Mouse (Mus musculus) heart, postnatal 0 days (tissue): Measurements from ENCODE around the gene Ube2c. TPM values are rescaled to one million over a fixed set of nuclear protein-coding genes. Genes with fewer than 3 reads are reported as not detected.

Experiments
- ATAC-seq: fragments of 200-750 bp; cut with Nextera tagmentation; 2 replicates; pipeline ENCODE4 v1.8.0; 2017; ENCODE audit warnings: low read depth, moderate number of reproducible peaks, moderate library complexity; ENCODE audit not compliant: insufficient read depth
- DNase-seq: peaks from one replicate; pipeline ENCODE4 v3.0.0-alpha.2; 2016; ENCODE audit warnings: low spot score
- H3K27ac ChIP-seq: fragments of 300-500 bp; sonication (generic); 2 replicates; pipeline ENCODE4 v1.5.1; 2014; ENCODE audit warnings: low read depth, mild to moderate bottlenecking
- H3K27me3 ChIP-seq: fragments of 300-500 bp; sonication (generic); 2 replicates; pipeline ENCODE4 v1.6.1; 2014; ENCODE audit warnings: low read length, mixed read lengths; ENCODE audit not compliant: control insufficient read depth, insufficient read depth
- H3K36me3 ChIP-seq: fragments of 300-500 bp; sonication (generic); replicated peaks from 2 replicates; pipeline ENCODE4 v1.6.1; 2014; ENCODE audit warnings: low read length, mixed read lengths; ENCODE audit not compliant: control insufficient read depth, insufficient read depth
- H3K4me1 ChIP-seq: fragments of 300-500 bp; sonication (generic); 2 replicates; pipeline ENCODE4 v1.6.1; 2014; ENCODE audit warnings: antibody characterized with exemption; ENCODE audit not compliant: control insufficient read depth, insufficient read depth
- H3K4me2 ChIP-seq: fragments of 300-500 bp; sonication (generic); 2 replicates; pipeline ENCODE4 v1.6.1; 2014; ENCODE audit warnings: low read depth, mild to moderate bottlenecking, low read length, moderate library complexity
- H3K4me3 ChIP-seq: fragments of 300-500 bp; sonication (generic); 2 replicates; pipeline ENCODE4 v1.5.1; 2014; ENCODE audit warnings: low read depth, low read length
- H3K9ac ChIP-seq: fragments of 300-500 bp; sonication (generic); replicated peaks from 2 replicates; pipeline ENCODE4 v1.6.1; 2014; ENCODE audit warnings: low read depth, low read length, mixed read lengths
- H3K9me3 ChIP-seq: fragments of 300-500 bp; sonication (generic); replicated peaks from 2 replicates; pipeline ENCODE4 v1.6.1; 2016; ENCODE audit warnings: low read length; ENCODE audit not compliant: control insufficient read depth
- CTCF ChIP-seq: IDR thresholded peaks from 2 replicates; pipeline ENCODE4 v1.5.1; 2016; ENCODE audit warnings: antibody characterized with exemption, control low read depth, low read depth
- EP300 ChIP-seq: IDR thresholded peaks from 2 replicates; pipeline ENCODE4 v1.6.1; 2016; ENCODE audit warnings: antibody characterized with exemption, low read depth
- WGBS: fragments of 180-500 bp; shearing (Covaris S2); extraction: QIAGEN DNeasy Blood & Tissue Kit; methylation state at CpG from one replicate; pipeline ENCODE4 v1.1.7; 2014; 5-methylcytosine and 5-hydroxymethylcytosine counted together
- polyA plus RNA-seq: library from polyadenylated mRNA; unstranded; fragments of >200 nt; fragmentation: Nextera tagmentation; extraction: Ambion mirVana; gene quantifications from 2 replicates; pipeline ENCODE4 v1.2.1, GENCODE M21; 2015
- total RNA-seq: library from RNA; depleted of rRNA; stranded (reverse); fragments of >200 nt; gene quantifications from 2 replicates; pipeline ENCODE4 v1.2.3, GENCODE M21; 2014; ENCODE audit warnings: low replicate concordance

The Ube2c gene
- total and polyA plus RNA-seq, 2 experiments from 2014 or later, result 117 to 175 TPM

DNA sequence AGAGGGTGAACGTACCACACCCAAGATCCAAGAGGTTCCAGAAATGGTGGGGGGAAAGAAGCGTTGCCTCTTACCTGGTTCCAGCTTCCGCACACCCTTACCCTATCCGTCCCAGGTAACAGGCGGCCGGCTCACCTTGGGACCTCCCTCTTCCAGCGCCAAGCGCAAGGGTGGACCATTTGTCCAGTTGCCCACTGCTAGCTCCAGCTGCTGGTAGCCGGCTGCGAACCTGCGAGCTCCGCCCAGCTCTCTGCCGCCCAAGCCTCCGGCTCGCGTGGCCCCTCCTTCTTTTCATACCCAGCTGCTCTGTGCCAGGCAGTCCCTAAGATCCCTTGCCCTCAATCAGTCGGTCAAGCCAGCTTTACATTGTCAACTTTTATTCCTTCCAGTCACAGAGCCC, 7.1 kb downstream of the Ube2c start:
- ATAC-seq, result no peak

DNA sequence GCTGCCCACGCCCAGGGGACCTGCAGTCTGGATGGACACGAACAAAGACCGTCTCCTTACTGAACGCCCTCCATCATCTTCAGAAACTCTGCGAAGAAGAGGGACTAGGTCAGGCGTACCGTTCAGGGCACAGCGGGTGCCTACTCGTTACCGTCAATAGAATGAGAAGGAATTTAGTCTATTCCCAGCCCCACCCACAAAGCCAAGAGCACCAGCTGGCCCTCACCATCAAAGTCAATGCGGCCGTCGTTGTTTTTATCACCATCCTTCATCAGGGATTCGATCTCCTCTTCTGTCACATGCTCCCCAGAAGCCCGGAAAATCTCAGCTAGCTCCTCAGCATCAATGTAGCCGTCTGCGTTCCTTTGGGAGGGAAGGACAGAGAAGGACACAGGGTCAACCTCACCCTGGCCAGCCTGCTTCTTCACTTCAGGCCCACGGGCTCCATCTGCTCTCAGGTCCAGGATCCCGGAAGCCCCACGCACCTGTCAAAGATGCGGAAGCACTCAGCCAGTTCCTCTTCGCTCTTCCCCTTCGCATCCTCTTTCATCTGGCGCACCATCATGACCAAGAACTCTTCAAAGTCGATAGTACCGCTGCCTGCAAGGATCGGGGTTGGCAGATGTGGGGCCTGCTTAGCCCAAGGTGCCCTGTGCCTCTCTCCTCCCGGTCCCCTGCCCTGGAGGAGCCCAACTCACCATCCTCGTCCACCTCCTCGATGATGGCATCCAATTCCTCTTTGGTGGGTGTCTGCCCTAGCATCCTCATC, 7.7 kb downstream of the Ube2c start:
- Histone ChIP-seq H3K4me3 (no peak overlapping the region), H3K4me1 (no peaks in the 10 kb centered on the region; the same call in 1 of the 2 replicates), H3K36me3 (peaks cover under 1% of the 10 kb centered on the region; the same call in 1 of the 2 replicates), H3K9ac (no peak overlapping the region), H3K27me3 (no peaks in the 10 kb centered on the region), H3K27ac (no peak overlapping the region), H3K9me3 (no peaks in the 10 kb centered on the region), H3K4me2 (no peak overlapping the region)
- ATAC-seq (no peak), DNase-seq (no peak)
- 77% methylated on average over 30 of the region's 30 CpGs for WGBS
- no peak for TF ChIP-seq CTCF
- no peak for TF ChIP-seq EP300

More for the DNA sequence above, 7.1 kb downstream of the Ube2c start:
- DNase-seq, result no peak
- Histone ChIP-seq H3K4me3 (no peak overlapping the region), H3K9ac (no peak overlapping the region), H3K4me2 (no peak overlapping the region), H3K4me1 (peaks cover 6% of the 10 kb centered on the region; the same call in 1 of the 2 replicates), H3K27me3 (no peaks in the 10 kb centered on the region), H3K27ac (no peak overlapping the region), H3K9me3 (no peaks in the 10 kb centered on the region), H3K36me3 (peaks cover 5% of the 10 kb centered on the region; the same call in 1 of the 2 replicates)
- TF ChIP-seq EP300, result no peak
- TF ChIP-seq CTCF, result no peak
- 64% methylated on average over 17 of the region's 17 CpGs for WGBS

DNA sequence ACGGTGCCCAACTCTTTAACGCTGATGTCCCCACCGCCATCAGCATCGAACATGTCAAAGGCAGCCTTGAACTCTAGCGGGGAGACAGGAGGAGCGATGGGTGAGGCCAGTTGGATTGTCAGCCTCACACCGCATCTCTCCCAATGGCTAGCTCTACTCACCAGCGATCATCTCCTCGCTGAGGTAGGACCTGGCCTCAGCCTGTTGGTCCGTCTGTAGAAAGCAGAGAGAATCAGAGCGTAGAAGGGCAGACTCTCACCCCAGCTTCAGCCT, 8.3 kb downstream of the Ube2c start:
- Histone ChIP-seq H3K9ac (no peak overlapping the region), H3K27ac (no peak overlapping the region), H3K4me3 (no peak overlapping the region), H3K9me3 (no peaks in the 10 kb centered on the region), H3K4me1 (no peaks in the 10 kb centered on the region; the same call in 1 of the 2 replicates), H3K4me2 (no peak overlapping the region), H3K27me3 (no peaks in the 10 kb centered on the region), H3K36me3 (no peaks in the 10 kb centered on the region)
- ATAC-seq (no peak), DNase-seq (no peak)
- 92% methylated on average over 11 of the region's 11 CpGs for WGBS
- no peak for TF ChIP-seq CTCF
- TF ChIP-seq EP300, result no peak

DNA sequence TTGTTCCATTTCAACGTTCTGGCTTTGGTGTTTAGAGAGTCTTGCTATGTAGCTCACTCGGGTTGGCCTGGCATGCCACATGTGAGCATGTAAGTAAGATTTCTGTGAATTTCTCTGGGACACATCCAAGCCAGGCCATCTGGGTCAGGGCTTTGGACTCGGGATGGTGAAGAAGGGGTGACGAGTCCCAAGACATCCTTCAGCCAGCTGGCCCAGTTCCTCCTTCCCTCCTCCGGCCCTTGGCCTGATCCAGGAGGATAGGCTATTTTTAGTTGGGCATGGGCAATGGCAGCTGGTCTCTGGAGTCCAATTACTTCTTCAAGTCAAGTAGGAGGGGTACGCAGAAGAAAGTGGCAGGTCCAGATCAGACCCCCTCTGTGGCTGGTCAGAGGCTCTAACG, 9.1 kb downstream of the Ube2c start:
- H3K27ac ChIP-seq, result no peak overlapping the region
- no peak overlapping the region for H3K9ac ChIP-seq
- TF ChIP-seq CTCF (no peak), EP300 (no peak)
- no peak for ATAC-seq
- no peaks in the 10 kb centered on the region for H3K9me3 ChIP-seq
- WGBS, result 56% methylated on average over 7 of the region's 7 CpGs
- H3K4me1 ChIP-seq, result no peaks in the 10 kb centered on the region; the same call in 1 of the 2 replicates
- no peaks in the 10 kb centered on the region for H3K27me3 ChIP-seq
- no peaks in the 10 kb centered on the region for H3K36me3 ChIP-seq
- no peak overlapping the region for H3K4me2 ChIP-seq
- no peak overlapping the region for H3K4me3 ChIP-seq
- DNase-seq, result no peak

DNA sequence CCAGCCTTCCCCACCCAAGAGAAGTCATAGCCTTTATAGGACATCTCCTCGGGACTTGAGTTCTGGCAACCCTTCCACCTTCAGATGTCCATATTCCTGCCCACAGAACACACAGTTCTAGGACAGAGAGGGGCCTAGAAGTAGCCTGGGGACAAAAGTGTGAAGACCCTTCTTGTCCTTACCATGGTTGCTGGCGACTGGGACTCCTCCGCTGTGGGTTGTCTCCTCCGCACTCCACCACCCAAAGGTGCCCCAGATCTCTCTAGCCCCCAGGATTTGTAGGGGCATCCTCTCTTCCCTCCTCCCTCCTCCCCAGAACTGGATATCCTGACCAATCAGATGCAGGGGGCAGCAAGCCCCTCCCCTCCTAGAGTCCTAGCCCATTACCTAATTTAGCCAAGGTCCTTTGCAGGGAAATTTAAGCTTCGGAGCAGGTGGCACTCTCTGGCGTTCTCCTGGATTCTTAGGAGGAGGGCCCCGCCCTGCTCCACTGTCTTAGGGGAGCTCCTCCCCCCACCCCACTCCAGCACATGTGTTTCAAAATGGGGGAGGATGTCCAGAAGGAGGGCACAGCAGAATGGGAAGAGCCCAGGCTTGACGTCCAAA, 9.9 kb downstream of the Ube2c start, which contains the start of gene Tnnc2:
Gene Tnnc2 (minus strand): TSS at position 487 of the 606 bp plus-strand sequence.
- DNase-seq, result no peak
- Histone ChIP-seq H3K9me3 (no peaks in the 10 kb centered on the region), H3K4me2 (no peak within 1 kb of the TSS), H3K4me3 (no peak within 1 kb of the TSS), H3K27me3 (no peaks in the 10 kb centered on the region), H3K36me3 (no peaks in the 10 kb centered on the region), H3K4me1 (no peaks in the 10 kb centered on the region; the same call in 1 of the 2 replicates), H3K27ac (no peak within 1 kb of the TSS), H3K9ac (no peak within 1 kb of the TSS)
- ATAC-seq, result no peak
- TF ChIP-seq EP300 (no peak), CTCF (no peak)
- 76% methylated on average over 8 of the region's 8 CpGs for WGBS

DNA sequence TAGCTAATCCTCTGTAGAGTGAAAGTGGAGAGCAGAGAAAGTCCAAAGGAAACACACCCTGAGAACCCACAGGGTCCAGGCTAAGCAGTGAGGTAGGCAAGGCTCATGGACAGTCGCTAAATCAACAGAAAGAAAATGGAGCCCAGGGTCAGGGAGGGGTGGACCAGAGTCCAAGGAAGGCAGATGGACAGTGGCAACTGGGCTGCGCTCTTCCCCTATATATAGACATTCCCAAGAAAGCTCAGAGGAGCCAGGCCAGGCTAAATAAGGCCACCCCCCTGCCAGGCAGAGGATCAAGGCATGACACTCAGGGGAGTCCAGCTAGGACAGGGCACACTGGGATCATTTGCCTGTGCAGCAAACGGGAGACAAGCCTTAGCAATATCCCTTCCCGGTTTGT, 12.2 kb downstream of the Ube2c start:
- Histone ChIP-seq H3K27ac (no peak overlapping the region), H3K4me3 (no peak overlapping the region), H3K4me2 (no peak overlapping the region), H3K4me1 (peaks cover 12% of the 10 kb centered on the region), H3K36me3 (no peaks in the 10 kb centered on the region), H3K9ac (no peak overlapping the region), H3K27me3 (no peaks in the 10 kb centered on the region), H3K9me3 (no peaks in the 10 kb centered on the region)
- ATAC-seq (no peak), DNase-seq (no peak)
- TF ChIP-seq EP300 (no peak), CTCF (no peak)
- 54% methylated on average over 4 of the region's 4 CpGs for WGBS
